Mouse (Mus musculus): Measurements from ENCODE around the gene Orm2. TPM values are rescaled to one million over a fixed set of nuclear protein-coding genes. Genes with fewer than 3 reads are reported as not detected.
A peak's percentile ranks its signal among the peaks of the same experiment; 100 is the strongest.

The Orm2 gene
- polyA plus RNA-seq, 1 experiment = not detected

GRCm38 (mm10) chr4:63388029-63388428 lies 25.8 kb downstream of the Orm2 start:
- DNase-seq = no peak
- H3K27ac ChIP-seq (ENCODE audit: insufficient read depth, low read depth, low read length) = no peak overlapping the region
- H3K4me1 ChIP-seq (ENCODE audit: control insufficient read depth, insufficient read depth, low read length) = no peaks in the 10 kb centered on the region
- no peak for TF ChIP-seq POLR2A (IDR thresholded peaks at IDR 0.05; ENCODE audit: low read depth, low read length)
- TF ChIP-seq CTCF (conservative IDR thresholded peaks at IDR 0.05; ENCODE audit: insufficient read depth, insufficient read length, low read depth, low read length) = no peak
- no peak overlapping the region for H3K4me3 ChIP-seq (ENCODE audit: insufficient read depth, low read depth, low read length)
- 90% methylated on average over 6 of the region's 6 CpGs for WGBS
- no peaks in the 10 kb centered on the region for H3K27me3 ChIP-seq (replicated peaks; ENCODE audit: control insufficient read depth, insufficient read depth, low read length)
- no peaks in the 10 kb centered on the region for H3K36me3 ChIP-seq (ENCODE audit: control insufficient read depth, insufficient read depth, low read length)

GRCm38 (mm10) chr4:63389121-63389886 lies 27.1 kb downstream of the Orm2 start:
- H3K36me3 ChIP-seq (ENCODE audit: control insufficient read depth, insufficient read depth, low read length) = no peaks in the 10 kb centered on the region
- DNase-seq = no peak
- TF ChIP-seq CTCF (conservative IDR thresholded peaks at IDR 0.05; ENCODE audit: insufficient read depth, insufficient read length, low read depth, low read length) (no peak), POLR2A (IDR thresholded peaks at IDR 0.05; ENCODE audit: low read depth, low read length) (no peak)
- no peak overlapping the region for H3K27ac ChIP-seq (ENCODE audit: insufficient read depth, low read depth, low read length)
- 79% methylated on average over 8 of the region's 8 CpGs for WGBS
- H3K4me3 ChIP-seq (ENCODE audit: insufficient read depth, low read depth, low read length) = no peak overlapping the region
- no peaks in the 10 kb centered on the region for H3K27me3 ChIP-seq (replicated peaks; ENCODE audit: control insufficient read depth, insufficient read depth, low read length)
- H3K4me1 ChIP-seq (ENCODE audit: control insufficient read depth, insufficient read depth, low read length) = no peaks in the 10 kb centered on the region

- 83% methylated on average over 11 of the region's 11 CpGs for WGBS
- TF ChIP-seq CTCF (conservative IDR thresholded peaks at IDR 0.05; ENCODE audit: insufficient read depth, insufficient read length, low read depth, low read length) = no peak
- TF ChIP-seq POLR2A (IDR thresholded peaks at IDR 0.05; ENCODE audit: low read depth, low read length) = no peak
- H3K4me3 ChIP-seq (ENCODE audit: insufficient read depth, low read depth, low read length) = no peak overlapping the region
- H3K27ac ChIP-seq (ENCODE audit: insufficient read depth, low read depth, low read length) = no peak overlapping the region
- no peak for DNase-seq
- H3K4me1 ChIP-seq (ENCODE audit: control insufficient read depth, insufficient read depth, low read length) = no peaks in the 10 kb centered on the region
- no peaks in the 10 kb centered on the region for H3K27me3 ChIP-seq (replicated peaks; ENCODE audit: control insufficient read depth, insufficient read depth, low read length)
- H3K36me3 ChIP-seq (ENCODE audit: control insufficient read depth, insufficient read depth, low read length) = no peaks in the 10 kb centered on the region
These were observed 27.8 kb downstream of the Orm2 start for GRCm38 (mm10) chr4:63389887-63390528.

GRCm38 (mm10) chr4:63391322-63391721 lies 29.1 kb downstream of the Orm2 start:
- WGBS = 74% methylated on average over 6 of the region's 6 CpGs
- TF ChIP-seq POLR2A (IDR thresholded peaks at IDR 0.05; ENCODE audit: low read depth, low read length) (no peak), CTCF (conservative IDR thresholded peaks at IDR 0.05; ENCODE audit: insufficient read depth, insufficient read length, low read depth, low read length) (no peak)
- DNase-seq = no peak
- H3K4me1 ChIP-seq (ENCODE audit: control insufficient read depth, insufficient read depth, low read length) = no peaks in the 10 kb centered on the region
- H3K36me3 ChIP-seq (ENCODE audit: control insufficient read depth, insufficient read depth, low read length) = no peaks in the 10 kb centered on the region
- no peaks in the 10 kb centered on the region for H3K27me3 ChIP-seq (replicated peaks; ENCODE audit: control insufficient read depth, insufficient read depth, low read length)
- no peak overlapping the region for H3K27ac ChIP-seq (ENCODE audit: insufficient read depth, low read depth, low read length)
- H3K4me3 ChIP-seq (ENCODE audit: insufficient read depth, low read depth, low read length) = no peak overlapping the region

GRCm38 (mm10) chr4:63397981-63398537 lies 35.8 kb downstream of the Orm2 start:
- H3K4me3 ChIP-seq (ENCODE audit: insufficient read depth, low read depth, low read length) = no peak overlapping the region
- TF ChIP-seq POLR2A (IDR thresholded peaks at IDR 0.05; ENCODE audit: low read depth, low read length) (no peak), CTCF (conservative IDR thresholded peaks at IDR 0.05; ENCODE audit: insufficient read depth, insufficient read length, low read depth, low read length) (no peak)
- no peak for DNase-seq
- no peaks in the 10 kb centered on the region for H3K36me3 ChIP-seq (ENCODE audit: control insufficient read depth, insufficient read depth, low read length)
- H3K27ac ChIP-seq (ENCODE audit: insufficient read depth, low read depth, low read length) = no peak overlapping the region
- H3K4me1 ChIP-seq (ENCODE audit: control insufficient read depth, insufficient read depth, low read length) = no peaks in the 10 kb centered on the region
- no peaks in the 10 kb centered on the region for H3K27me3 ChIP-seq (replicated peaks; ENCODE audit: control insufficient read depth, insufficient read depth, low read length)
- WGBS = 90% methylated on average over 10 of the region's 10 CpGs

GRCm38 (mm10) chr4:63398854-63399609 lies 36.8 kb downstream of the Orm2 start:
- TF ChIP-seq CTCF (conservative IDR thresholded peaks at IDR 0.05; ENCODE audit: insufficient read depth, insufficient read length, low read depth, low read length) (no peak), POLR2A (IDR thresholded peaks at IDR 0.05; ENCODE audit: low read depth, low read length) (no peak)
- peak overlapping the region; percentile 7; the same call in 1 of the 2 replicates for H3K27ac ChIP-seq (ENCODE audit: insufficient read depth, low read depth, low read length)
- DNase-seq = peak; percentile 43
- no peaks in the 10 kb centered on the region for H3K36me3 ChIP-seq (ENCODE audit: control insufficient read depth, insufficient read depth, low read length)
- no peaks in the 10 kb centered on the region for H3K4me1 ChIP-seq (ENCODE audit: control insufficient read depth, insufficient read depth, low read length)
- H3K4me3 ChIP-seq (ENCODE audit: insufficient read depth, low read depth, low read length) = no peak overlapping the region
- 31% methylated on average over 11 of the region's 11 CpGs for WGBS
- H3K27me3 ChIP-seq (replicated peaks; ENCODE audit: control insufficient read depth, insufficient read depth, low read length) = no peaks in the 10 kb centered on the region
